Mouse (Mus musculus): ENCODE measurements around the gene Adra1b.

The Adra1b gene

DNA sequence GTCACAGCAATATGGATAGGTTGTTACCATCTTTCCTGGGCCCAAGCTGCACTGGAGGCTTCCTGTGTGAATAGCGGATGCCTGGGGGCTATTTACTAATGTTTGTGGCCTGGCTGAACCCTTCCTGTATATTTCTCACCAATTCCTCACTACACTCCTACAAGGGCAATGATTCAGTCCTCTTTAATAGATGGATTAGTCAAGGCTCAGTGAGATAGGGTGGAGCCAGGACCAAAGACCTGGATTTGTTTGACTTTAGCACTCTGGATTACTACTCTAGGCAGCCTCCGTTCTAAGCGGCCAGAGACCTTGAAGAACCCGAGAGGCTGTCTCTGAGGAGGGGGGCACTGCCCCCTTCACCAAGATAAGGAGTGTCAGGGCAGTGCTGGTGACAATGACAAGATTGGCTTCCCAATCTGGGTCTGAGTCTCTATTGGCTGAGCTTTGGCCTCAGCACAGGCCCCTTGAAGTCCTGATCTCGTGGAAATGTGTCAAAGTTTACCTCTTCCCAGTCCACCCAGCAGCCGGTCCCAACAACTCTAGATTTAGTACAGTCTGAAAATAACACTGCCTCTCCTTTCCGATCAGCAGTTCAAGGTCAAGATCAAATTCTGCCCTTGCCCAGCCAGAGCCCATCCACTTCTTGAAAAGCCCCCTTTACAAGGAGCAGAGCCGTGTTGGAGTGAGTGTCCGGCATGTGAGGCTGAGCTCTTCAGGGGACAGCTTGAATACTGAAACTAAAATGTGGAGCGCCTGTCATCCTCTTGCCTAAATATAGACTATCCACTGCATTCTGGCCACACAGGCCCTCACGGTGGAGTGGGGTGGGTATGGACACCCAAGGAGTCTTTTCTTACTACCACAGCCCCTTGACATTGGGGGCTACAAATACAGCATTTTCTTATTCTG is 80.2 kb downstream of the Adra1b start:
- no peak for DNase-seq (ENCODE audit: low spot score in 2 of 2)

DNA sequence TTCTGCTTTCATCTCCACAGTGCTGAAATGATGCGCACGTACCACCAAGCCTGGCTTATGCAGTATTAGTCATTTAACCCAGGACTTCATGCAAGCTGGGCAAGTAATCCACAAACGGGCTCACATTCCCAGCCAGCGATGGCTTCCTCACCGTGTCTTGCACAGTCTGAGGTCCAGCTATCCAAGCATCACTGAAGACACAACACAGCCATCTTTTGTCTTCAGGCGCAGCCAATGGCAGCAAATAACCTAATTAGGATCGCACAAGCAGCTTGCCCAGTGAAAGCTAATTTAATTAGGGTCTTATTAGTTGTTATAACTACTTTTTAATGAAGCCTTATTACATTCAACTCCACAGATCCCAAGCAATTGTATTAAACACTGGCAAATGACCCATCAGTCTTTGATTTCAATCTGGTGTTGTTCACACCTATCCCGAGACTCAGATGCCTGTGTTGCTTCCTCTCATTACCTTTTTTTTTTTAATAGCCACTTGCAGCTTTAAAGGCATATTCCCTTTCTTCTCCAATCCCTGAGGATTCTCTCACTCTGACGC is 83.6 kb downstream of the Adra1b start:
- DNase-seq (ENCODE audit: low spot score in 2 of 2), result no peak

GRCm38 (mm10) chr11:43812535-43812934 is 88.5 kb downstream of the Adra1b start:
- DNase-seq (ENCODE audit: low spot score in 2 of 2), result no peak

DNA sequence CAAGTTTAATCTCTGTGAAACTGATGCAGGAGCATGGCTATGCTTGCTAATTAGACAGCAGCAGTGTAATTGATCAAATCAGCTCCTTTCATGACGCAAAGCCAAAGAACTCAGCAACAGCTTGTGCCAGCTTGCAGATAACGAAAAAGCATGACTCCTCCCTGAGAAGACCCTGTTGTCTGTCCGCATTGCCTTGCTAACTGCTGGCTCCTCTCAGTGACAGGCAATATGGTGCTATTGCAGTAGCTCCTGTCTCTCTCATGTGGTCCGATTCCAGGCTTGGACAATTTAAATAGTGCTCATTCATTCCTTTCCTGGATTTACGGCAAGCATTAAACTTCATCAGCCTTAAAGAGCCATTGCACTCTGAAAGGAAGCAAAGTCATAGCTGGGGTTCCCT is 93.3 kb downstream of the Adra1b start:
- no peak for DNase-seq (ENCODE audit: low spot score in 2 of 2)

DNA sequence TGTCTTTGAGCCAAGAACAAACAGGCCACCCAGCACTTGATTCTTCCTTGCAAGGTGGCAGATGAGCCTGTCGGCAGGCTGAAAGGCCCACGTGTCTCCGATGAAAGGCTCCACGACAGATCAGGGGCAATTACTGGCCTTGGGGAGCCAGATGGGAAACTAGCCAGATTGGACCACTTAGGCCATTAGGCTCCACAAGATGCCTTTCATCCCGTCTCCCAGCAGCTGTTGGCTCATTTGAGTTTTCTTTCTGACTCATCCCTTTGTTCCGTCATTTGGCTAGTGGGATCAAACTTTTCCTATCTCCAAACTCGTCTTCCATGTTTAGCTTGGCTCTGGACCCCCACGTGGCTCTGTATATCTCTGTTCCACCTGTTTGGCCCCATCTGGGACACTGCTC is 105.0 kb downstream of the Adra1b start:
- no peak for DNase-seq (ENCODE audit: low spot score in 2 of 2)

GRCm38 (mm10) chr11:43790446-43790845 is 110.6 kb downstream of the Adra1b start:
- no peak for DNase-seq (ENCODE audit: low spot score in 2 of 2)

GRCm38 (mm10) chr11:43783772-43784171 is 117.2 kb downstream of the Adra1b start:
- DNase-seq (ENCODE audit: low spot score in 2 of 2), result peak; percentile 16 to 76

GRCm38 (mm10) chr11:43783106-43783505 is 117.9 kb downstream of the Adra1b start:
- DNase-seq (ENCODE audit: low spot score in 2 of 2), result no peak

DNA sequence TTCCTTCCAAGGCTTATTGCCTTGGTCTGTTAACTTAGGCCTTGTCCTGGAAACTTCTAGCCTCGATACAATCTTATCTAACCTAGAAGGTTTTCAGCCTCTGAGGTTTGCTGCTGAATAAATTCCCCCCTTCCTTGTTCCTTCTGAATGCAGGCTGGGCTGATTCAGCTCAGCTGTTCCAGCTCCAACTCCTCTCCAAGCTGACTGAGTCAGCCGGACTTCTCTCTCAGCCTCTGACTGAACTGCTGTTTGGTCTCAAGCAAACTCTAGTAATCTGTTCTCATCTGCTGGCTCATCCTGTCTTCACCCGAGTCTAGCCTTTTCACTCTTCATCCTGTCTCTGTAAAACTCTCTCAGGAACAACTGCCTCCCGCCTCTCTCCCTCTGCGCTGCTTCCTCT is 121.5 kb downstream of the Adra1b start:
- DNase-seq (ENCODE audit: low spot score in 2 of 2), result no peak

- no peak for DNase-seq (ENCODE audit: low spot score in 2 of 2)
Observed at GRCm38 (mm10) chr11:43776324-43776694, 124.7 kb downstream of the Adra1b start.

- no peak for DNase-seq (ENCODE audit: low spot score in 2 of 2)
Observed at GRCm38 (mm10) chr11:43775469-43776323, 125.3 kb downstream of the Adra1b start.

GRCm38 (mm10) chr11:43773725-43774124 is 127.3 kb downstream of the Adra1b start:
- DNase-seq (ENCODE audit: low spot score in 2 of 2), result no peak

DNA sequence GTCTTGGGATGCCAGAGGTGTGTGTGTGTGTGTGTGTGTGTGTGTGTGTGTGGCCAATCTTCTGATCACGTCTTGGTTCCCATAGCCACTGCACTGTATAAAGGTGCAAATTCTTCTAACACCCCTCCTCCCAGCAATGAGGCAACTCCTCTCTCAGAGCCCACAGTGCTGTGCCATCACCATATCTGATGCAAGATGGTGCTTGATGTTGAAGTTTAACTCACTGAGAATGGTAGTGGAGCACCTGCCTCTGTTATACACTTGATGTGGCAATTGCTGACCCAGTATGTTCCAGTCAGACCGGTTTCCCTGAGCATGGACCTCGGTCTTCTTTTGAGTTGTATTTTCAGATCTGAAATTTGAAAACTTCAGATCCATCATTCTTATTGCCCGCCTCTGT is 130.9 kb downstream of the Adra1b start:
- no peak for DNase-seq (ENCODE audit: low spot score in 2 of 2)

GRCm38 (mm10) chr11:43767749-43768148 is 133.3 kb downstream of the Adra1b start:
- DNase-seq (ENCODE audit: low spot score in 2 of 2), result no peak

DNA sequence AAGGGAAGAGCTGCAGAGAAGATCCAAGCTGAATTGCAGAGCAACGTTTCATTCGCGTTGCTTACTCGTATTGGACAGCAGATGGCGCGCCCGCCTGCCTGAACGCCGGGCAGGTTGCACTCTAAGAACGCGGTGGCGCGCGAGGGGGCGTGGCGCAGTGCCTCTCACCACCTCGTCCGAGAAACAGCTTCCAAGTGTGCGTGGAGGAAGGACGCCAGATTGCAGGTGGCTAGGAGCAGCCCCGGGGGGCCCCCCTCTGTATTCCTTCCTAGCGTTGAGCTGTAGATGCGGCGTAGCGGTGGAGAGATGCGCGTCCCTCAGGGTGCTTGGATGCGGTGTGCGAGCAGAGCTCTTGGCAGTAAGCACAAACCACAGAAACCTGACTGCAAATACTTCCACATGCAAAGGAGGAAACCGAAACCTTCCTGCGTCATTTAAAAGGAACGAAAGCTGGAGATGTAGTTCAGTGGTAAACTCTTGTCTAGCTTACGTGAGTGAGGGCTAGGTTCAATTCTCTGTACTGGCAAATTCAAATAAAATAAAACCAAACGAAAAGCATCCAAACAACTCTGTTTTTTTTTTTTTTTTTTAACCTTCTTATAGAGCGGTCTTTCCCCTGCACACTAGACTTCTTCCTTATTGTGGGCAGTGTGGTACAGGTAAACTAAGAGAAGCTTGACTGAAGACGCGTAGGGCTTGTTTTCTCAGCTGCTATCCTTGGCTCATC is 133.9 kb downstream of the Adra1b start:
- DNase-seq (ENCODE audit: low spot score in 2 of 2), result peak; percentile 26 to 83

DNA sequence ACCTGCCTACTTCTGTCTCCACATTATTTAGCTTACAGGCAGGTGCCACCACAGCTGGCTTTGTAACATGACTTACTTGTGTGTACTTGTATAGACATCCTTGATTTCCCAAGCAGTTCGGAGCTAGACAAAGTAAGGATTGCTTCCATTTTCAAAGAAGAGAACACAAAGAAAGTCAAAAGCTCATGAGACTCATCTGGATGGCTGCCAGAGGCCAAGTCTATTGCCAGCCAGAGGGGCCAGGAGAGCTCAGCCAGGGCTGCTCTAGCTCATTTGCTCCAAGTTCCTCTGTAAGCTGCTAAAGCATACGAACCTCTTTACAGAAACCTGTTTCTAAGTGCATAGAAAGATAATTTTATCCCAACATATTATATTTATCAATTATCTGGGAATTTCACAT is 142.6 kb downstream of the Adra1b start:
- no peak for DNase-seq (ENCODE audit: low spot score in 2 of 2)

DNA sequence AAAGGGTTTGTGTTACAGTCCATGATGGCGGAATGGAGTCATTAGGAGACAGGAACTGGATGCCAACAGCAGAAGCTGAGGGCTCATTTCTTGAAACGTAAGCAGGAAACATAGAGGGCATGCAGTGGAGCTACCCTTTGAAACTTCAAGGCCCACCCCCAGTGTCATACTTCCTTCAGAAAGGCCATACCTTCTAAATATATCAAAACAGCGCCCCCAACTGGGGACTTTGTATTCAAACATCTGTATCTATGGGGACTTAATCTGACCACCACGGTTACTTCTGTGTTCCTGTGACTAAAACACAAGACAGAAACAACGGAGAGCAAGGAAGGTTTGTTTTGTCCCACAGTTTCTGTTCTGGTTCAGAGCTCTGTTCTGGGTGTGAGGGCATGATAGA is 145.6 kb downstream of the Adra1b start:
- no peak for DNase-seq (ENCODE audit: low spot score in 2 of 2)

DNA sequence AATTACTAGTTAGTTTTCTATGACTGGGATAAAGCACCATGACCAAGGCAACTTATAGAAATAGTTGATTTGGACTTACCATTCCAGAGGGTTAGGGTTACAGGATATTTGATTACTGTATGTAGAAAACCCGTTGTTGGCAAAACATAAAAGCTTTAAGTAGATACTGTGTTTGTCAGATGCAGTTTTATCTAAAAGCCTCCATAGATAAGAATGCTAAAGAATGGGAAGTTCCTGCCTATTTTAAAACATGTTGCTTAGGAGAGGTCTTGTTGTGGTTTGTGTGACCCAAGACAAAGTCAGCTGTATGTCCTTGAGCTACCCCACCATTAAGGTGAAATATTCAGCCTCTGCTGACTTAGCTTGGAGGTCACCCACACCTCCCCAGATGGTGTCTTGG is 146.4 kb downstream of the Adra1b start:
- DNase-seq (ENCODE audit: low spot score in 2 of 2), result no peak

GRCm38 (mm10) chr11:43751542-43751941 is 149.5 kb downstream of the Adra1b start:
- no peak for DNase-seq (ENCODE audit: low spot score in 2 of 2)

DNA sequence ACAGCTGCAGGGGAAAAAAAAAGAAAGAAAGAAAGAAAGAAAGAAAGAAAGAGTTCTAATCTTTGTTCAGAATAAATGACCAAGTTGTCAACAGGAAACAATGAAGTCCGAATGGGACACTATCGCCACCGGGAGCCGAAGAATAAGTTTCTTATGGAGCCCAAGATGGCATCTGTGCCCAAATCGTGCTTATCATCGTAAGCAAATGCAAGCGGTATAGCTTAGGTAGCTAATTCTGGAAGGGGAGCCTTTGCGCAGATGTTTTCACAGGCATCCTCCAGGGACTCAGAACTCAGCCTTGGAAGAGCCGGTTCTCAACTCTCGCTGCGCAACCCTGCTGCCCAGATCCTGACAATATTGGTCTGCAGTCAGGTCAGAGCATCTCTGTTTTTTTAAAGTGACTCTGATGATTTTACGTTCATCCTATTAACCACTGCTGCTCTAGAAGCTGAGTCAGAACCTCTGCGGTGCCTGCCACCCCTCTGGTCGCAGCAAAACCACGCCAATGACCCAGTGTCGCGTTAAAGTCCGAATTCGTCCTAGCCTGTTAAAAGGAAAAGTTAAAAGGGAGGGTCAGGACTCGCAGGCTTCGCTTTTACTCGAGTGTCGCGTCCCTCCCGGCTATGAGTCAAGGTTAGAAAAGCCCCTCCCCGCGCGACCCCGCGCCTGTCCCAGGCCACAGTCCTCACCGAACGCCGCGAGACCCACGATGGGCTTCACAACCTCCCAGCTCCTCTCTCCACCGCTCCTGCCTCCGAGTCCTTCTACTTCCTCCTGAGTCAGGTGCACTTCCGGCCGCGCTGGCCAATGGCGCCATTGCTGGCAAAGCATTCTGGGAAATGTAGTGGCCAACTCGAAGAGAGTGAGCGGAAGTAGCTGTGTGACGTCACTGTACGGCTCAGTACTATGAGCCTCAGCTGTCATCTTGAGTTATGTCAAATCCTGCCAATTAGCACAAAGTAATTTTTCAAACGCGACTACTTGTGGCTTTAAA is 153.5 kb downstream of the Adra1b start, which contains the start of gene Ttc1:
Gene Ttc1 (minus strand): TSS at position 776 of the 994 bp plus-strand sequence.
- peak; percentile 92 to 98 for DNase-seq (ENCODE audit: low spot score in 2 of 2)
